Mouse (Mus musculus): ENCODE data around the gene Cask. TPM values are rescaled to one million over a fixed set of nuclear protein-coding genes. Genes with fewer than 3 reads are reported as not detected.

The Cask gene
- polyA plus RNA-seq, 1 experiment: 34.7 TPM

DNA sequence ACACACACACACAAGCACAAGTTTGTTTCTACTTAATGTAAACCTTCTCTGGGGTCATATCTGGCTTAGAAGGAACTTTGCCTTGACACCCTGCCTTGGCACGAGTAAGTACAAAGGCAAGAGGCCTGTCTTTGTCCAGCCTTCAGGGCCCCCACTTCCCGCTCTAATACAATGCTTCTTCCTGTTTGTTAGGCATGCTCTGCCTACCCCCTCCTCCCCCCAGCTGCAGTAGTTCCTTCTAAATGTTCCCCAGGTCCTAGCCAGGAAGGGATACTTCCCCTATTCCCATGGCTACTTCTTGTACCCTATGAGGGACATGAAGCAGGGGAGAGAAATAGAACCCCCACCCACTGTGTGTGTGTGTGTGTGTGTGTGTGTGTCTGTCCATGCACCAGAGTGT lies 344.8 kb downstream of the Cask start:
- Histone ChIP-seq H3K4me3 (ENCODE audit: low read depth, low read length) (no peak overlapping the region), H3K9ac (ENCODE audit: low read depth, poor library complexity, severe bottlenecking) (no peak overlapping the region), H3K36me3 (ENCODE audit: control insufficient read depth, insufficient read depth, low read length, poor library complexity, severe bottlenecking) (no peaks in the 10 kb centered on the region), H3K4me1 (ENCODE audit: control insufficient read depth, insufficient read depth, low read length) (no peaks in the 10 kb centered on the region), H3K9me3 (replicated peaks; ENCODE audit: control insufficient read depth, insufficient read depth, low read length, poor library complexity, severe bottlenecking) (no peaks in the 10 kb centered on the region), H3K27me3 (ENCODE audit: control insufficient read depth, insufficient read depth, low read length, poor library complexity, severe bottlenecking) (no peaks in the 10 kb centered on the region), H3K27ac (ENCODE audit: insufficient read depth, low read length) (no peak overlapping the region)
- TF ChIP-seq EP300 (IDR thresholded peaks at IDR 0.05; ENCODE audit: insufficient read depth, low read depth, low read length): no peak
- no peak for TF ChIP-seq POLR2A (IDR thresholded peaks at IDR 0.05; ENCODE audit: insufficient read depth, low read length)
- no peak for TF ChIP-seq CTCF (IDR thresholded peaks at IDR 0.05; ENCODE audit: low read depth, low read length)

DNA sequence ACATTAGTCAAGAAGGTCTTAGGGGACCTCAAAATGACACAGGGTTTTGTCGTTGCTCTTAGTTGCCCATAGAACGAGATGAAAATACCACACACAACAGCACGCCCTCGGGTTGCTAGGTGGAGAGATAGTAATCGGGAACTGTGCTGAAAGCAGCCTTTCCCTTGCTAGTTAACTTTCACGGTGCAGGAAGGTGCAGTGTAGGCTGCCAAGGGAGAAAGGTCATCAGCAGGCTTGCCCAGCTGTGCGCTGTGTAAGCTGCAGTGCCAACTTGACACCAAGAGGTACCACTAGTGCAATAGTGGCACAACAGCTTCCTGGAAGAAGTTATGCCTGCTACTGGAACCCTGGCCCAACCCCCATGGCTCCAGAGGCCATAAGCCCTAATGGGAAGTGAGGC lies 346.8 kb downstream of the Cask start:
- no peaks in the 10 kb centered on the region for H3K9me3 ChIP-seq (replicated peaks; ENCODE audit: control insufficient read depth, insufficient read depth, low read length, poor library complexity, severe bottlenecking)
- H3K4me1 ChIP-seq (ENCODE audit: control insufficient read depth, insufficient read depth, low read length): no peaks in the 10 kb centered on the region
- no peaks in the 10 kb centered on the region for H3K36me3 ChIP-seq (ENCODE audit: control insufficient read depth, insufficient read depth, low read length, poor library complexity, severe bottlenecking)
- H3K27me3 ChIP-seq (ENCODE audit: control insufficient read depth, insufficient read depth, low read length, poor library complexity, severe bottlenecking): no peaks in the 10 kb centered on the region
- TF ChIP-seq EP300 (IDR thresholded peaks at IDR 0.05; ENCODE audit: insufficient read depth, low read depth, low read length) (no peak), CTCF (IDR thresholded peaks at IDR 0.05; ENCODE audit: low read depth, low read length) (no peak), POLR2A (IDR thresholded peaks at IDR 0.05; ENCODE audit: insufficient read depth, low read length) (no peak)
- H3K4me3 ChIP-seq (ENCODE audit: low read depth, low read length): no peak overlapping the region
- H3K27ac ChIP-seq (ENCODE audit: insufficient read depth, low read length): no peak overlapping the region
- H3K9ac ChIP-seq (ENCODE audit: low read depth, poor library complexity, severe bottlenecking): no peak overlapping the region

DNA sequence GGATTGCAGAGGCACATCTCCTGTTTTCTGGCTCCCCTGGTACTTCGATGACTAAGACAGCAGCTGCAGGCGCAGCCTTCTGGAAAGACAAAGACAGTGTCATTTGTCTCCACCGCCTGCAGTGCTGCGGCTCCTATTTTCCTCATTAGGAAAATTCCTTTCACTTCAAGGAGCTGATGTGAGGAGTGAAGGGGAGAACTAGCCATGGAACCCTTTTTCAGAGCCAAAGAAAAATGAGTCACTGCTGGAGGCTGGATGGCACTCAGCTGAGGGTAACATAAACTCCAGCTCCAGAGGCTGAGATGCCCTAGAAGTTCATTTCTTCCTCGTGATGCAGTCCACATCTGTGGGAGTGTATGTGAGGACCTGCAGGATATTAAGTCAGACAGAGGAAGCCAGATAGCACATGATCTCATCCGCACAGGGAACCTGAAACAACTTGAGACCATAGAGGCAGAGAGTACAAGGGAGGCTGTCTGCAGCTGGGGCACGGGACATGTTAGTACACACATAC lies 348.2 kb downstream of the Cask start:
- Histone ChIP-seq H3K9ac (ENCODE audit: low read depth, poor library complexity, severe bottlenecking) (no peak overlapping the region), H3K27me3 (ENCODE audit: control insufficient read depth, insufficient read depth, low read length, poor library complexity, severe bottlenecking) (no peaks in the 10 kb centered on the region), H3K4me3 (ENCODE audit: low read depth, low read length) (no peak overlapping the region), H3K4me1 (ENCODE audit: control insufficient read depth, insufficient read depth, low read length) (no peaks in the 10 kb centered on the region), H3K36me3 (ENCODE audit: control insufficient read depth, insufficient read depth, low read length, poor library complexity, severe bottlenecking) (no peaks in the 10 kb centered on the region), H3K27ac (ENCODE audit: insufficient read depth, low read length) (no peak overlapping the region), H3K9me3 (replicated peaks; ENCODE audit: control insufficient read depth, insufficient read depth, low read length, poor library complexity, severe bottlenecking) (no peaks in the 10 kb centered on the region)
- no peak for TF ChIP-seq EP300 (IDR thresholded peaks at IDR 0.05; ENCODE audit: insufficient read depth, low read depth, low read length)
- TF ChIP-seq POLR2A (IDR thresholded peaks at IDR 0.05; ENCODE audit: insufficient read depth, low read length): no peak
- TF ChIP-seq CTCF (IDR thresholded peaks at IDR 0.05; ENCODE audit: low read depth, low read length): no peak

DNA sequence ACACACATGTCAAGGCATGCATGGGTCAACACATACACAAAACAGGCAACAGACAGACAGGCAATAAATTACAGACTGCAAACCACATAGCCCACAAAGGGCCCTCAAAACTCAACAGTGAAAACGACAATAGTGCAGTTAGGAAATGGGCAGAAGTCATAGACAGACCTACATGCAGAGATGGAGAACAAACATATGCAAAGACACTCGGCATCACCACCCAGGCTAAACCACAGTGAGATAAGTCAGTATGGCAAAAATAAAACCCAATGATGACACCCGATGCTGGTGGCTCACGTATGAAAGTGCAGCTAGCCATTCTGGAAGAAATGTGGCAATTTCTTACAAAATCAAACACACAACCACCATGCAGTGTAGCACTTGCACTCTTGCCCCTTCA lies 350.9 kb downstream of the Cask start:
- Histone ChIP-seq H3K27me3 (ENCODE audit: control insufficient read depth, insufficient read depth, low read length, poor library complexity, severe bottlenecking) (no peaks in the 10 kb centered on the region), H3K4me3 (ENCODE audit: low read depth, low read length) (no peak overlapping the region), H3K27ac (ENCODE audit: insufficient read depth, low read length) (no peak overlapping the region), H3K9me3 (replicated peaks; ENCODE audit: control insufficient read depth, insufficient read depth, low read length, poor library complexity, severe bottlenecking) (no peaks in the 10 kb centered on the region), H3K9ac (ENCODE audit: low read depth, poor library complexity, severe bottlenecking) (no peak overlapping the region), H3K4me1 (ENCODE audit: control insufficient read depth, insufficient read depth, low read length) (no peaks in the 10 kb centered on the region), H3K36me3 (ENCODE audit: control insufficient read depth, insufficient read depth, low read length, poor library complexity, severe bottlenecking) (no peaks in the 10 kb centered on the region)
- no peak for TF ChIP-seq POLR2A (IDR thresholded peaks at IDR 0.05; ENCODE audit: insufficient read depth, low read length)
- TF ChIP-seq CTCF (IDR thresholded peaks at IDR 0.05; ENCODE audit: low read depth, low read length): no peak
- TF ChIP-seq EP300 (IDR thresholded peaks at IDR 0.05; ENCODE audit: insufficient read depth, low read depth, low read length): no peak

DNA sequence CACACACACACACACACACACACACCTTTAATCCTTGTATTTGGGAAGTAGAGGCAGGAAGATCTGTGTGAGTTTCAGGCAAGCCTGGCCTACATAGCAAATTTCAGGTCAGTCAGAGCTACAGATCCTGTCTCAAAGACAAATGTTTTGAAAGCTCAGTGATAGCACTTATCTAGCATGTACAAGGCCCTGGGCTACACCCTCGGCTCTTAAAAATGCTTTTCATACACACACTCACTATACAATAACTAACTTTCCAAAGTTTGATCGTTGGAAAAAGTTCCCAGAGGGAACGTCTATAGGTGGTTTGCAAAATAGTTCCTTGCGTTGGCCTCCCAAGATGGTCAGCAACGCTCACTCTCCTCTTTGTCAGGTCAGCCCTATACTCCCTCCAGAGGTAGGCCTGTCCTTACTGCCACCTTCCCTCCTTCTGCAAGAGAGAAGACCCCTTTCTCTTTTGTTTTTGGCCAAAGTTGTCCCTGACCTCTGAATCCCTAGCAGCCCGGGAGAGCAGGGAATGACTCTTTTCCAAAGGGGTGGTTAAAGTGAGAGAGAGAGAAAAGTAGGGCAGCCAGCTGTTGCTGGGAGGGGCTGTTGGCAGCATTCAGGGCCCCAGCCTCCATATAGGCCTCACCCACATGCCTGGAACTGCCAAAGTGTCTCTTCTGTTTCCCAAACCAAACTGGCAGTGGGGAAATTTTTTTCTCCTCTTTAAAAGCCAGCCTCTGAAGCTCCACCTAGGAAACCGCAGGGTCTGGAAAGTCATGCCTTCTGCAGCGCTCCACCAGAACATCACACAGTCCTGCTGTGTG lies 356.1 kb downstream of the Cask start:
- Histone ChIP-seq H3K9me3 (replicated peaks; ENCODE audit: control insufficient read depth, insufficient read depth, low read length, poor library complexity, severe bottlenecking) (no peaks in the 10 kb centered on the region), H3K4me3 (ENCODE audit: low read depth, low read length) (no peak overlapping the region), H3K4me1 (ENCODE audit: control insufficient read depth, insufficient read depth, low read length) (no peaks in the 10 kb centered on the region), H3K9ac (ENCODE audit: low read depth, poor library complexity, severe bottlenecking) (no peak overlapping the region), H3K27me3 (ENCODE audit: control insufficient read depth, insufficient read depth, low read length, poor library complexity, severe bottlenecking) (no peaks in the 10 kb centered on the region), H3K27ac (ENCODE audit: insufficient read depth, low read length) (no peak overlapping the region), H3K36me3 (ENCODE audit: control insufficient read depth, insufficient read depth, low read length, poor library complexity, severe bottlenecking) (no peaks in the 10 kb centered on the region)
- TF ChIP-seq CTCF (IDR thresholded peaks at IDR 0.05; ENCODE audit: low read depth, low read length) (no peak), POLR2A (IDR thresholded peaks at IDR 0.05; ENCODE audit: insufficient read depth, low read length) (no peak), EP300 (IDR thresholded peaks at IDR 0.05; ENCODE audit: insufficient read depth, low read depth, low read length) (no peak)

DNA sequence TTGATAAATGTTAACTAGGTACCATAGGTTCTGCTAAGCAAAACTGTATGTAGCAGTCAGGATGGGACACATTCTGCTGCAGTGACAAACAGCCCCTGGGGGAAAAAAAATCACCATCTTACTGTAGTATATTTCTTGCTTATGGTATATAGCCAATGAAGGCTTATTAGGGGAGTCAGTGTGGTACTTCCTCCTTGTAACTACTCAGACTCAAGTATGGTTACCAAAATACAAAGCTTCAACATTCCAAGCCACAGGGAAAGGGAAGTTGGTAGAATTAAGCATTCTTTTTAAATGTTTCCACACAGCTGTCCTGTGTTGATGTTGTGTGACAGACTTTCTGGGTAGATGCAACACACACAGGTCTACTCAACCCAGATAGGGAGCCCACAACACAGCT lies 358.2 kb downstream of the Cask start:
- H3K9ac ChIP-seq (ENCODE audit: low read depth, poor library complexity, severe bottlenecking): no peak overlapping the region
- no peak overlapping the region for H3K4me3 ChIP-seq (ENCODE audit: low read depth, low read length)
- no peaks in the 10 kb centered on the region for H3K4me1 ChIP-seq (ENCODE audit: control insufficient read depth, insufficient read depth, low read length)
- H3K36me3 ChIP-seq (ENCODE audit: control insufficient read depth, insufficient read depth, low read length, poor library complexity, severe bottlenecking): no peaks in the 10 kb centered on the region
- H3K9me3 ChIP-seq (replicated peaks; ENCODE audit: control insufficient read depth, insufficient read depth, low read length, poor library complexity, severe bottlenecking): no peaks in the 10 kb centered on the region
- TF ChIP-seq EP300 (IDR thresholded peaks at IDR 0.05; ENCODE audit: insufficient read depth, low read depth, low read length) (no peak), POLR2A (IDR thresholded peaks at IDR 0.05; ENCODE audit: insufficient read depth, low read length) (no peak), CTCF (IDR thresholded peaks at IDR 0.05; ENCODE audit: low read depth, low read length) (no peak)
- H3K27me3 ChIP-seq (ENCODE audit: control insufficient read depth, insufficient read depth, low read length, poor library complexity, severe bottlenecking): no peaks in the 10 kb centered on the region
- H3K27ac ChIP-seq (ENCODE audit: insufficient read depth, low read length): no peak overlapping the region
